Comparison of ENCODE assay signal across 7 mouse cellular contexts in genomic region chr19:42026158-42026557, GRCm38 (mm10). TPM values are rescaled to one million over a fixed set of nuclear protein-coding genes. Genes with fewer than 3 reads are reported as not detected.
DNase-seq lines count a peak whose midpoint lies in the region; ATAC-seq lines count a peak whose summit lies in the region.

No protein-coding gene starts in this region.

- WGBS in intestine, embryonic 15.5 days: 4% methylated on average over 5 of the region's 5 CpGs

- no peak overlapping the region for H3K9ac ChIP-seq in intestine, embryonic 15.5 days

- no peak overlapping the region for H3K4me2 ChIP-seq in intestine, embryonic 15.5 days (replicated peaks)

- H3K4me3 ChIP-seq in intestine, embryonic 15.5 days (replicated peaks): no peak overlapping the region

- H3K36me3 ChIP-seq in intestine, embryonic 15.5 days: no peaks in the 10 kb centered on the region

- peak; percentile 65 for DNase-seq in T-cell, adult 2 months (ENCODE audit: low spot score)
- peak; percentile 93 for DNase-seq in cerebellum, adult 9-10 months
- peak; percentile 79 to 81 for DNase-seq in frontal cortex, postnatal 25 days (ENCODE audit: low spot score in 2 of 2)
- peak; percentile 64 to 79 for DNase-seq in left cerebral cortex, postnatal 10 days (ENCODE audit: extremely low spot score in 1 of 2, low spot score in 2 of 2)
- peak; percentile 84 for DNase-seq in mesoderm, embryonic 11.5 days (ENCODE audit: low read depth, low spot score)
- DNase-seq in right cerebral cortex, postnatal 25 days: peak; percentile 70

- no peaks in the 10 kb centered on the region for H3K27me3 ChIP-seq in intestine, embryonic 15.5 days (replicated peaks)

- intact Hi-C loops in left cerebral cortex, postnatal 10 days (cut with DNase I): no loop called here

- no peaks in the 10 kb centered on the region for H3K4me1 ChIP-seq in intestine, embryonic 15.5 days (replicated peaks)

- no peak overlapping the region for H3K27ac ChIP-seq in intestine, embryonic 15.5 days

- no peaks in the 10 kb centered on the region for H3K9me3 ChIP-seq in intestine, embryonic 15.5 days

- ATAC-seq in intestine, embryonic 15.5 days: peak; percentile 72

RNA-seq across cellular contexts. Expression of gene Ankrd2, which starts 9.6 kb away (rescaled TPM):
- polyA plus RNA-seq in intestine, embryonic 15.5 days (2015; fragmentation: Nextera tagmentation; extraction: Ambion mirVana): 0.18 TPM in 1 of 2 replicates, not detected in the other
- under 1 TPM in 1 of 2 experiments, not detected in 1; 0.32 TPM for total RNA-seq in left cerebral cortex, postnatal 10 days (2021)

RNA-seq across cellular contexts. Expression of gene Hoga1, which starts 19.3 kb away (rescaled TPM):
- polyA plus RNA-seq in intestine, embryonic 15.5 days (2015; fragmentation: Nextera tagmentation; extraction: Ambion mirVana): 1.6 and 1.7 TPM in 2 replicates
- 1 to 10 TPM; 7.2 to 7.4 TPM for total RNA-seq in left cerebral cortex, postnatal 10 days (2021)

RNA-seq across cellular contexts. Expression of gene 4933411K16Rik, which starts 25.9 kb away (rescaled TPM):
- not detected in 2 replicates for polyA plus RNA-seq in intestine, embryonic 15.5 days (2015; fragmentation: Nextera tagmentation; extraction: Ambion mirVana)
- 1 to 10 TPM; 1.1 to 1.5 TPM for total RNA-seq in left cerebral cortex, postnatal 10 days (2021)

RNA-seq across cellular contexts. Expression of gene Ubtd1, which starts 44.6 kb away (rescaled TPM):
- 12.2 and 12.4 TPM in 2 replicates for polyA plus RNA-seq in intestine, embryonic 15.5 days (2015; fragmentation: Nextera tagmentation; extraction: Ambion mirVana)
- 10 to 100 TPM; 13.2 to 13.4 TPM for total RNA-seq in left cerebral cortex, postnatal 10 days (2021)

RNA-seq across cellular contexts. Expression of gene Mms19, which starts 45.2 kb away (rescaled TPM):
- 26.5 and 26.8 TPM in 2 replicates for polyA plus RNA-seq in intestine, embryonic 15.5 days (2015; fragmentation: Nextera tagmentation; extraction: Ambion mirVana)
- total RNA-seq in left cerebral cortex, postnatal 10 days (2021): 10 to 100 TPM; 30.1 to 39.8 TPM
